Mouse (Mus musculus) CH12.LX (cell line): ENCODE measurements around the gene Slc10a7.

Experiments
- CHD2 ChIP-seq: IDR thresholded peaks from 2 replicates; pipeline ENCODE4 v1.6.1; 2011; ENCODE audit warnings: low read length, improper control_type of control experiment
- CTCF ChIP-seq, 2 experiments: IDR thresholded peaks in 1 of 2; conservative IDR thresholded peaks in 1 of 2; 2 replicates each; pipeline ENCODE4 v1.5.1; 2011 to 2012; ENCODE audit warnings: low read depth in 2 of 2, low read length in 2 of 2, improper control_type of control experiment in 1 of 2, inconsistent platforms in 1 of 2, mild to moderate bottlenecking in 1 of 2, moderate library complexity in 1 of 2
- ETS1 ChIP-seq: conservative IDR thresholded peaks from 2 replicates; pipeline ENCODE4 v1.6.1; 2012; ENCODE audit warnings: low read depth, mild to moderate bottlenecking, inconsistent platforms, low read length, improper control_type of control experiment, moderate library complexity
- IRF4 ChIP-seq: IDR thresholded peaks from 2 replicates; pipeline ENCODE4 v1.6.1; 2014; ENCODE audit warnings: low read depth, mild to moderate bottlenecking, inconsistent platforms, low read length, improper control_type of control experiment
- MYC ChIP-seq: IDR thresholded peaks from 2 replicates; pipeline ENCODE4 v1.6.1; 2011; ENCODE audit warnings: low read depth, mild to moderate bottlenecking, improper control_type of control experiment, low read length
- USF1 ChIP-seq: IDR thresholded peaks from 2 replicates; pipeline ENCODE4 v1.6.1; 2014; ENCODE audit warnings: low read depth, mild to moderate bottlenecking, inconsistent platforms, low read length, improper control_type of control experiment
- USF2 ChIP-seq: conservative IDR thresholded peaks from 2 replicates; pipeline ENCODE4 v1.6.1; 2011; ENCODE audit warnings: low read depth, low read length, improper control_type of control experiment
- ZC3H11A ChIP-seq: IDR thresholded peaks from 2 replicates; pipeline ENCODE4 v1.6.1; 2012; ENCODE audit warnings: low read depth, mild to moderate bottlenecking, inconsistent platforms, low read length, improper control_type of control experiment

GRCm38 (mm10) chr8:78667399-78667798, 158.3 kb downstream of the Slc10a7 start:
- TF ChIP-seq IRF4, result no peak
- no peak for TF ChIP-seq ETS1
- TF ChIP-seq CTCF (conservative IDR thresholded peaks at IDR 0.05 in 1 of 2, IDR thresholded peaks at IDR 0.05 in 1 of 2; ENCODE audit: low read depth in 2 of 2, low read length in 2 of 2), result no peak
- no peak for TF ChIP-seq USF2
- TF ChIP-seq ZC3H11A, result no peak
- no peak for TF ChIP-seq USF1
- TF ChIP-seq MYC, result no peak
- no peak for TF ChIP-seq CHD2
